Mouse (Mus musculus): ENCODE results near the gene Sgms1.

DNA sequence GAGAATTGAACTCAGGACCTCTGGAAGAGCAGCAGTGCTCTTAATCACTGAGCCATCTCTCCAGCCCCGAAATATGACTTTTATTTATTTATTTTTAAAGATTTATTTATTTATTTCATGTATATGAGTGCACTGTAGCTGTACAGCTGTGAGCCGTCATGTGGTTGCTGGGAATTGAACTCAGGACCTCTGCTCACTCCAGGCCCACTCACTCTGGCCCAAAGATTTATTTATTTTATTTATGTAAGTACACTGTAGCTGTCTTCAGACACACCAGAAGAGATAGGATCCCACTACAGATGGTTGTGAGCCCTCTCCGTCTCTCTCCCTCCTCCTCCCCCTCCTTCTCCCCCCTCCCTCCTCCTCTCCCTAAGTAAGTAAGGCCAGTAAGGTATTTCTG is 101.7 kb downstream of the Sgms1 start:
- TF ChIP-seq CTCF (IDR thresholded peaks at IDR 0.05; ENCODE audit: borderline replicate concordance, insufficient read depth, low read length), result no peak
- TF ChIP-seq POLR2A (IDR thresholded peaks at IDR 0.05; ENCODE audit: low read depth, low read length), result no peak

Data from embryonic fibroblast, embryonic 13.5 days (primary cell).